Mouse (Mus musculus) hindlimb bud, embryonic 11.5 days (tissue): ENCODE data around the gene Id1.

Source experiments
- DNase-seq: peaks from one replicate; pipeline ENCODE4 v3.0.0-alpha.2; 2012; ENCODE audit warnings: low read depth, low spot score; ENCODE audit errors: extremely low spot score

The Id1 gene

DNA sequence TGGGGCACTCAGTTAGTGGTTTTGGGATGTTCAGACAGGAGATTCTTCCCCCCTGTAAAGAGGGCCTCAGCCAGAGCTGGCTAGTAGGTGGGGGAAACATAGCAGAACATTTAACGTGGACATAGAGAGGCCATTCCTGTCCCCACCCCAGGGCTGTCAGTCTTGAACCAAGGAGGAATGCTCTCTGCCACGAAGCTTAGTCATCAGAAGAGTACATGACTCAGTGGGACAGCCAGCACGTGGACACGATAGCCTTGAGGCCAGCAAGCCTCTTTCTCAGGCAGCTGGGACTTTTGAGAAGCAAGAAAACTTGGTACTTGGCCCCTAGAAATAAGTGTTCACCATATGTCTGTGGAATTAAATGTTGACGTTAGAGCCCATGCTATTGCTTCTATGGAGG is 46.6 kb downstream of the Id1 start:
- no peak for DNase-seq

DNA sequence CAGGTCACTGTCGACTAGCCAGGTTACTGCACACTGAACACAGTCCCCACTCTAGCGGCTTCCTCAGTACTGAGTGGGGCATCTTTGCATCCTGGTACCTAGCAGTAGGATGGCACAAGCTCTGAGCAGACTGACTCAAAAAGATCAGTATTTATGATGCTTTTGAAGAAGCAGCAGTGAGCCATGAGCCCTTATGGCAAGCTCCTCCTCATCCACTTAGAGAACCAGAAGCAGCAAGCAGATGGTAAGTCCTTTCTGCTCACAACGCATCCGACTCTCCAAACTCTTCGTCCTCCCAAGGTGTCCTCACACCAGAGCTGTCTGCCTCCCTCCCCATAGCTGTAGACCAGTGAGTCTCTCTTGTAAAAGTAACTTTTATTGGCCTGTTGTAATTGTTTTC is 47.2 kb downstream of the Id1 start:
- DNase-seq = no peak

DNA sequence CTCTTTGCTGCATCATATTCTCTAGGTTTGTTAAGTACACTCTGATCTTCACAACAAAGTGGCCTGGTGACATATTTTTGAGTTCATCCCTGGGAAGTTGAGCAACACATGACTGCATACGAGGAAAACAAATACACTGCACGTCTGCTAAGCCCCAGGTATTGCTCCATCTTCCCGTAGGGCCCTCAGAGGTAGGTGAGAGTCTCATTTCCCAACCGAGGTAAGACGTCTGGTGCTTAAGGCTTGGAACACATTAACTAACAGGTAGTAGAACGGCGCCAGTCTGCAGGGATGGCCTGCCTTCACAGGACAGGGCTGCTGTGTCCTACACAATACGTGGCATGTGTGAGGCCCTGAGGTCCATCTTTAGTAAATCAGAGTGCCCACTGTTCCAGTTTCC is 48.6 kb downstream of the Id1 start:
- no peak for DNase-seq

DNA sequence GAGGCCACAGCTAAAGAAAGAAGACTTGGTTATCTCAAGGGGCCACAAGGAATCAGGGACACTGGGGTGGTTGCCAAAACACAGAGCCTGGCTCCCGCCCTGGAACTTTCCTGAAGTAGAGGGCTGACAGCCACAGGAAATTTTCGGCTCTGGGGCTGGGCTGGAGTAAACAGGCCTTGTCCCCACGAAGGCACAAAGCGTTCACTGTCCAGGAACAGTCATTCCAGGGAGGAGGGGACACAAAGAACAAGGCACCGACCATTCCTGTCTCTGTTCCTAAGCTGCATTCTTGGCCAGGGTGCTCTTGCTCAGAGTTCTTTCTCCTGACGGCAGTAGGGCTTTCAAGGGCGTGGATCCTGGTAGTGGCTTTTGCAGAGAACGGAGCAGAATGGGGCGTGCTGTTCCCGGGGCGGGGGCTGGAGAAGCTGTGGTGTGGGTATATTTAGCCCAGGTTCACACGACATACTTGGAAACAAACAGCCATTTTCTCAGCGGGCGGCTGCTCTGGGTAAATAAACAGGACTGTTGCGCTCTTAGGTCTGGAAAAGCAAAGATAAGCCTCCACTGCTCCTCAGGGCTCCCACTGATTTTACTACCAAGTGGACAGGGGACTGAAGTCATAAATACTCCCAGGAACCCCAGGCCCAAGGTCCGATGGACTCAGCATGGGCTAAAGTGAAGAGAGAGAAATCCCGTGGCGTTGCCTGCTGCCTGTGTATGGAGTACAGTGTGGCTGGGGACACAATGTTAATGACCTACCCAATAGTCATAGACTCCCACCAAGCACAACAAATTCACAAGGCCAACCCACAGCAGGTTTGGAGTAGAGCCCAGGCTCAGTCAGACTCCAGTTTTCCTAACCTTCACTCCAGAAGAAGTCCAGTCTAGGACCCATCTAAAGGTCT is 49.6 kb downstream of the Id1 start:
- DNase-seq = no peak
